Mouse (Mus musculus): Measurements from ENCODE around the gene Gm49333. TPM values are rescaled to one million over a fixed set of nuclear protein-coding genes. Genes with fewer than 3 reads are reported as not detected.
A peak's percentile ranks its signal among the peaks of the same experiment; 100 is the strongest.

The Gm49333 gene
- polyA plus RNA-seq, 1 experiment from 2014 or later: not detected

DNA sequence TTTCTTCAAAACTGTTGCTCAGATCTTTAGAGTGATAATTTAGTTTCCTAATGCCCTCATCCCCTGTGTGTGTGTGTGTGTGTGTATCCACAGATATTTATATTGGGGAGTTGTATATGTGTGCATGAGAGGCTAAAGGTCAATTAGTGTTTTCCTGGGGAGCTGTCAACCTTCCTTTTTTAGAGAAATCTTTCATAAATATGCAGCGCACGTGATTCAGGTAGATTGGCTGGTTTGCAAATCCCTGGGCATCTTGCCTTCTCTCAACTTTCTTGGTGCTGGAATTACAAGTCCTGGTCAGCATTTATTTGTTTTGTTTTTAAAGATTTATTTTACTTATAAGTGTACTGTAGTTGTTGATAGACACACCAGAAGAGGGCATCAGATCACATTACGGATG is 58.9 kb downstream of the Gm49333 start:
- Histone ChIP-seq H3K9ac (replicated peaks) (no peak overlapping the region), H3K36me3 (replicated peaks; ENCODE audit: insufficient read depth, low read length) (peaks cover 8% of the 10 kb centered on the region), H3K4me1 (ENCODE audit: insufficient read depth) (peaks cover 21% of the 10 kb centered on the region), H3K9me3 (ENCODE audit: low read length) (no peaks in the 10 kb centered on the region), H3K27ac (ENCODE audit: low read depth) (no peak overlapping the region), H3K4me2 (ENCODE audit: low read depth, low read length) (no peak overlapping the region), H3K4me3 (ENCODE audit: low read depth, low read length) (no peak overlapping the region), H3K27me3 (ENCODE audit: insufficient read depth, low read length) (no peaks in the 10 kb centered on the region)
- TF ChIP-seq CTCF (IDR thresholded peaks at IDR 0.05; ENCODE audit: low read depth) (no peak), EP300 (IDR thresholded peaks at IDR 0.05; ENCODE audit: low read depth) (no peak)
- no peak for ATAC-seq
- 82% methylated on average over 3 of the region's 3 CpGs for WGBS (ENCODE audit: insufficient replicate concordance)
- no peak for DNase-seq

DNA sequence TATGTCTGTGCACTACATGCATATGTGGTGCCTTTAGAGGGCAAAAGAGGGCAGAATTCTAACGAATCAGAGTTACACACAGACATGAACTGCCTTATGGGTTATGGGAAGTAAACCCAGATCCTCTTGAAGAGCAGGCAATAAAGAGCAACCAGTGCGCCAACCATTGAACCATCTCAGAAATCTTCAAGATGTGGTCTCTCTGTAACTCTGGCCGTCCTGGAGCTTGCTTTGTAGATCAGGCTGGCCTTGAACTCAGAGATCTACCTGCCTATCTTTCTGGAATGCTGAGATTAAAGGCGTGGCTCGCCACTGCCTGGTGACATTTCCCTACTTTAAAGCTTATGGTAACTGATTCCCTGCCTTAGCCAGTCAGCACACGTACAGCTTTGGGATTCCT is 60.5 kb downstream of the Gm49333 start:
- Histone ChIP-seq H3K36me3 (replicated peaks; ENCODE audit: insufficient read depth, low read length) (peaks cover 23% of the 10 kb centered on the region), H3K9ac (replicated peaks) (no peak overlapping the region), H3K4me1 (ENCODE audit: insufficient read depth) (peaks cover 25% of the 10 kb centered on the region), H3K4me2 (ENCODE audit: low read depth, low read length) (peak overlapping the region; percentile 87), H3K27me3 (ENCODE audit: insufficient read depth, low read length) (no peaks in the 10 kb centered on the region), H3K4me3 (ENCODE audit: low read depth, low read length) (peak overlapping the region; percentile 92), H3K9me3 (ENCODE audit: low read length) (no peaks in the 10 kb centered on the region), H3K27ac (ENCODE audit: low read depth) (peak overlapping the region; percentile 58)
- ATAC-seq (no peak), DNase-seq (no peak)
- WGBS (ENCODE audit: insufficient replicate concordance): 16% methylated on average over 6 of the region's 6 CpGs
- TF ChIP-seq EP300 (IDR thresholded peaks at IDR 0.05; ENCODE audit: low read depth) (no peak), CTCF (IDR thresholded peaks at IDR 0.05; ENCODE audit: low read depth) (no peak)

DNA sequence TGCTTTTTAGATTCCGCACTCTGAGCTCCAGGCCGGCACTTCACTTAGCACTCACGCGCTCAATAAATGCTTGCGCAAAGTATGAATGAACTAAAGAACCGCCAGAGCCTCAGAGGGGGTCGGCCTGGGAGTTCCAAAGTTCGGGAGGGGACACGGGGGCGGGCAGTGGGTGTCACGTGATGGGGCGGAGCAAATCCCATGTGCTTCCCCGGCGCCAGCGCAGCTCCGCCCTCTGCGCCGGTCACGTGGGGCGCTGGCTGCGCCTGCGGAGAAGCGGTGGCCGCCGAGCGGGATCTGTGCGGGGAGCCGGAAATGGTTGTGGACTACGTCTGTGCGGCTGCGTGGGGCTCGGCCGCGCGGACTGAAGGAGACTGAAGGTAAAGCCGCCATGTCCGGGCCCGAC is 61.1 kb downstream of the Gm49333 start:
- H3K36me3 ChIP-seq (replicated peaks; ENCODE audit: insufficient read depth, low read length): peaks cover 29% of the 10 kb centered on the region
- no peak for TF ChIP-seq EP300 (IDR thresholded peaks at IDR 0.05; ENCODE audit: low read depth)
- TF ChIP-seq CTCF (IDR thresholded peaks at IDR 0.05; ENCODE audit: low read depth): no peak
- under 1% methylated on average over 25 of the region's 38 CpGs for WGBS (ENCODE audit: insufficient replicate concordance)
- peak overlapping the region; percentile 98 for H3K27ac ChIP-seq (ENCODE audit: low read depth)
- H3K4me2 ChIP-seq (ENCODE audit: low read depth, low read length): peak overlapping the region; percentile 87
- ATAC-seq: peak; percentile 81
- H3K27me3 ChIP-seq (ENCODE audit: insufficient read depth, low read length): no peaks in the 10 kb centered on the region
- peak overlapping the region; percentile 95 for H3K9ac ChIP-seq (replicated peaks)
- H3K9me3 ChIP-seq (ENCODE audit: low read length): no peaks in the 10 kb centered on the region
- H3K4me1 ChIP-seq (ENCODE audit: insufficient read depth): peaks cover 30% of the 10 kb centered on the region
- peak; percentile 96 for DNase-seq
- peak overlapping the region; percentile 92 for H3K4me3 ChIP-seq (ENCODE audit: low read depth, low read length)

DNA sequence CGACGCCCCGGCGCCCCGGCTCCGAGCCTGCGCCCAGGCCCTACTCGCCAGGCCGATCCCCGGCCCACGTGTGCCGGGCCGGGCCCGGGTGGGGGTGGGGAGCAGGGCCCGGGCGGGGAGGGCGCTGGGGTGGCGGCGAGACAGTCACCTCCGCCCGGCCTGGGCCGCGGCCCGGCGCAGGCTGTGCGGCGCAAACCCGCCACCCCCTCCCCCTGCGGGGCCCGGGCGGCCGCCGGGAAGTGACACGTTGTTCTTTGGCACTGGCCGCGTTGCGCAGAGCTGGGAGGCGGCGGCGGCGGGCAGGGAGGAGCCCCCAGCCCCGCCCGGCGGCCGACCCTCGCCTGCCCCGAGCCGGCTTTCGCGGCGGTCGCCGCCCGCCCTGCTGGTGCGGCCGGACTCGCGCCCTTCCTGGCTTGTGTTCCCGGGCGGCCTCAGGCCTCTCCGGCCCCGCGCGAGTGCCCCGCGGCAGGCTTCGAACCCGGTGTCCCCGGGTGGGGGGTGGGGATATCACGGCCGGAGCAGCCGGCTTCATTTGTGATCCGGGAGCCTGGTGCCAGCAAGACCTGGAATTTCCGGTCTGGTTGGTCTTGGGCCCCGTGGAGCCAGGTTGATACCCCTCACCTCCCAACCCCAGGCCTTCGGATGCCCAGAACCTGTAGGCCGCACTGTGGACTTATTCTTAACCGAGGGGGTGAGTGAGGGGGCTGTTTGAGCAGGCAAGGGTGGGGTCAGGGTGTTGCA is 61.7 kb downstream of the Gm49333 start:
- DNase-seq: peak; percentile 77
- peaks cover 34% of the 10 kb centered on the region for H3K4me1 ChIP-seq (ENCODE audit: insufficient read depth)
- no peaks in the 10 kb centered on the region for H3K27me3 ChIP-seq (ENCODE audit: insufficient read depth, low read length)
- ATAC-seq: peak; percentile 68
- peak overlapping the region; percentile 95 for H3K9ac ChIP-seq (replicated peaks)
- TF ChIP-seq CTCF (IDR thresholded peaks at IDR 0.05; ENCODE audit: low read depth) (no peak), EP300 (IDR thresholded peaks at IDR 0.05; ENCODE audit: low read depth) (no peak)
- H3K27ac ChIP-seq (ENCODE audit: low read depth): peak overlapping the region; percentile 98
- H3K36me3 ChIP-seq (replicated peaks; ENCODE audit: insufficient read depth, low read length): peaks cover 35% of the 10 kb centered on the region
- H3K4me3 ChIP-seq (ENCODE audit: low read depth, low read length): peak overlapping the region; percentile 92
- peak overlapping the region; percentile 87 for H3K4me2 ChIP-seq (ENCODE audit: low read depth, low read length)
- WGBS (ENCODE audit: insufficient replicate concordance): under 1% methylated on average over 52 of the region's 78 CpGs
- no peaks in the 10 kb centered on the region for H3K9me3 ChIP-seq (ENCODE audit: low read length)

DNA sequence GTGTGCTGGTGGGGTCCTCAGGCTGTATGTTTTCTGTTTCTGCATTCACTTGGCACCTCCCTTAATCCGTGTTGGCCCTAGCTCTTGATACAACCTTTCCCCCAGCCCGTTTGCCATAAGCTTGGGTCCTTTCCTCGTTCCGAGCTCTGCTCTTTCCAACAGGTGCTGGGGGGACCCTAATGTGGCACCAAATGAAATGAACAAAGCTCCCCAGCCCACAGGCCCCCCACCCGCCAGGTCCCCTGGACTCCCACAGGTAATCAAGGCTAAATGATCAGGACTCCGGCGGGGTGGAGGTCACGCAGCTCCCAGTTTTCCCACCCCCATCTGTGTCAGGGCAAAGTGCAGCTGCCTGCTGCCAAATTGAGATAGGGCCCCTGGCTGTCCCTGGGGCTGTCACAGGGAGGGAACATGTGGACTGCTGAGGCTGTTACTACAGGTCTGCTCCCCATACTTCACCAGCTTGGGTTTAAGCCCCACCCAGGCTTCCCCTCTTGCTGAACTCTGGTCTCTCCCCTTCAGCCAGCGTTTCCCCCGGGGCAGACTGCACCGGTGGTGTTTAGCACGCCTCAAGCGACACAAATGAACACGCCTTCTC is 62.4 kb downstream of the Gm49333 start:
- peak overlapping the region; percentile 87 for H3K4me2 ChIP-seq (ENCODE audit: low read depth, low read length)
- TF ChIP-seq EP300 (IDR thresholded peaks at IDR 0.05; ENCODE audit: low read depth): peak; percentile 65; the same call in 1 of the 2 replicates
- TF ChIP-seq CTCF (IDR thresholded peaks at IDR 0.05; ENCODE audit: low read depth): no peak
- H3K9me3 ChIP-seq (ENCODE audit: low read length): no peaks in the 10 kb centered on the region
- peak overlapping the region; percentile 92 for H3K4me3 ChIP-seq (ENCODE audit: low read depth, low read length)
- DNase-seq (peak; percentile 84), ATAC-seq (peak; percentile 72)
- H3K9ac ChIP-seq (replicated peaks): peak overlapping the region; percentile 95
- peaks cover 42% of the 10 kb centered on the region for H3K36me3 ChIP-seq (replicated peaks; ENCODE audit: insufficient read depth, low read length)
- H3K27me3 ChIP-seq (ENCODE audit: insufficient read depth, low read length): no peaks in the 10 kb centered on the region
- H3K4me1 ChIP-seq (ENCODE audit: insufficient read depth): peaks cover 37% of the 10 kb centered on the region
- WGBS (ENCODE audit: insufficient replicate concordance): 2% methylated on average over 14 of the region's 14 CpGs
- H3K27ac ChIP-seq (ENCODE audit: low read depth): peak overlapping the region; percentile 98

DNA sequence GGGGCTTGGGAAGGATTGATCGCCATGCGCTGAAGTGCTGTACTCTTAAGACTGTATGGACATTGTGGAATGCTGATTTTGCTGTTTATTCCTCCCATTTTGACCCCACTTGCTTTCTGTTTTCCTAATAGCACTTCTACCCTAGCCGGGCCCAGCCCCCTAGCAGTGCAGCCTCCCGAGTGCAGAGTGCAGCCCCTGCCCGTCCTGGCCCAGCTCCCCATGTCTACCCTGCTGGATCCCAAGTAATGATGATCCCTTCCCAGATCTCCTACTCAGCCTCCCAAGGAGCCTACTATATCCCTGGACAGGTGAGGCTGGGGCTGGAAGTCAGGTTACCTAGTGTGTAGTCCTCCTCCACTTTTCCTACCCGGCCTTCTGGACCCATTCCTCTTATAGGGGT is 63.8 kb downstream of the Gm49333 start:
- H3K4me1 ChIP-seq (ENCODE audit: insufficient read depth): peaks cover 37% of the 10 kb centered on the region
- H3K4me2 ChIP-seq (ENCODE audit: low read depth, low read length): peak overlapping the region; percentile 87
- no peak for TF ChIP-seq EP300 (IDR thresholded peaks at IDR 0.05; ENCODE audit: low read depth)
- no peaks in the 10 kb centered on the region for H3K9me3 ChIP-seq (ENCODE audit: low read length)
- WGBS (ENCODE audit: insufficient replicate concordance): 80% methylated on average over 6 of the region's 6 CpGs
- peaks cover 55% of the 10 kb centered on the region for H3K36me3 ChIP-seq (replicated peaks; ENCODE audit: insufficient read depth, low read length)
- H3K27ac ChIP-seq (ENCODE audit: low read depth): peak overlapping the region; percentile 34; the same call in 1 of the 2 replicates
- H3K9ac ChIP-seq (replicated peaks): peak overlapping the region; percentile 48
- H3K27me3 ChIP-seq (ENCODE audit: insufficient read depth, low read length): no peaks in the 10 kb centered on the region
- no peak for DNase-seq
- peak overlapping the region; percentile 92; the same call in 1 of the 2 replicates for H3K4me3 ChIP-seq (ENCODE audit: low read depth, low read length)
- ATAC-seq: no peak

All from liver, postnatal 0 days (tissue).